In genomic region chr9:99689796-99690195, GRCm38 (mm10) we compare ENCODE assay signal across 44 mouse cellular contexts. TPM values are rescaled to one million over a fixed set of nuclear protein-coding genes. Genes with fewer than 3 reads are reported as not detected.
"Had no signal": no experiment of that assay in that cellular context is flagged by ENCODE, and none has a peak within 500 bp of the region (broad histone marks: within the 10 kb centered on the region; RNA-seq: fewer than 3 reads in every experiment).

No protein-coding gene starts in this region.

- H3K4me2 ChIP-seq: limb, embryonic 12.5 days; limb, embryonic 13.5 days; limb, embryonic 15.5 days; liver, embryonic 11.5 days; liver, embryonic 13.5 days; liver, embryonic 15.5 days; lung, embryonic 14.5 days; lung, embryonic 15.5 days; midbrain, embryonic 11.5 days; midbrain, embryonic 12.5 days; midbrain, embryonic 13.5 days; midbrain, embryonic 15.5 days; neural tube, embryonic 12.5 days had no signal

- H3K27me3 ChIP-seq: limb, embryonic 12.5 days; limb, embryonic 13.5 days; limb, embryonic 15.5 days; liver, embryonic 13.5 days; liver, embryonic 15.5 days; lung, embryonic 15.5 days; midbrain, embryonic 12.5 days; midbrain, embryonic 13.5 days; midbrain, embryonic 15.5 days; neural tube, embryonic 12.5 days had no signal

- H3K4me1 ChIP-seq: limb, embryonic 10.5 days; limb, embryonic 12.5 days; limb, embryonic 13.5 days; limb, embryonic 15.5 days; liver, embryonic 13.5 days; liver, embryonic 15.5 days; megakaryocyte, embryonic 14.5 days; midbrain, embryonic 12.5 days; neural tube, embryonic 12.5 days had no signal

- H3K27ac ChIP-seq: limb, embryonic 10.5 days; limb, embryonic 12.5 days; limb, embryonic 13.5 days; limb, embryonic 15.5 days; liver, embryonic 13.5 days; liver, embryonic 14.5 days; liver, embryonic 15.5 days; lung, embryonic 15.5 days; macrophage; midbrain, embryonic 10.5 days; midbrain, embryonic 12.5 days; midbrain, embryonic 13.5 days; midbrain, embryonic 15.5 days; neural tube, embryonic 12.5 days had no signal

- H3K4me3 ChIP-seq: limb, embryonic 10.5 days; limb, embryonic 12.5 days; limb, embryonic 13.5 days; limb, embryonic 15.5 days; liver, embryonic 13.5 days; liver, embryonic 15.5 days; lung, embryonic 15.5 days; megakaryocyte, embryonic 14.5 days; midbrain, embryonic 10.5 days; midbrain, embryonic 12.5 days; midbrain, embryonic 13.5 days; midbrain, embryonic 15.5 days; myocyte; neural tube, embryonic 12.5 days had no signal

- DNase-seq: left cerebral cortex, postnatal 4 days; liver; liver, embryonic 13.5 days; liver, postnatal 0 days; lung, adult 18-20 months; lung, adult 2 months; lung, embryonic 14.5 days; lung, postnatal 10 days; lung, postnatal 14 days; lung, postnatal 36 days; lung, postnatal 4 days; midbrain, embryonic 14.5 days had no signal

- H3K36me3 ChIP-seq: limb, embryonic 10.5 days; limb, embryonic 12.5 days; limb, embryonic 13.5 days; limb, embryonic 15.5 days; liver, embryonic 13.5 days; liver, embryonic 15.5 days; midbrain, embryonic 10.5 days; midbrain, embryonic 12.5 days; midbrain, embryonic 13.5 days; midbrain, embryonic 15.5 days; neural tube, embryonic 12.5 days had no signal

- ATAC-seq: liver, postnatal 0 days; lung, postnatal 0 days; midbrain, embryonic 13.5 days; midbrain, embryonic 15.5 days; midbrain, embryonic 16.5 days had no signal

- H3K9me3 ChIP-seq: limb, embryonic 10.5 days; limb, embryonic 12.5 days; limb, embryonic 13.5 days; limb, embryonic 15.5 days; liver, embryonic 13.5 days; liver, embryonic 15.5 days; lung, embryonic 15.5 days; midbrain, embryonic 10.5 days; midbrain, embryonic 12.5 days; midbrain, embryonic 13.5 days; midbrain, embryonic 15.5 days; neural tube, embryonic 12.5 days had no signal

- H3K9ac ChIP-seq: limb, embryonic 12.5 days; limb, embryonic 13.5 days; limb, embryonic 15.5 days; liver, embryonic 13.5 days; liver, embryonic 14.5 days; liver, embryonic 15.5 days; liver, postnatal 0 days; lung, embryonic 14.5 days; lung, embryonic 15.5 days; midbrain, embryonic 12.5 days; midbrain, embryonic 13.5 days; midbrain, embryonic 15.5 days; neural tube, embryonic 12.5 days had no signal

RNA-seq across cellular contexts. Expression of gene Cldn18, which starts 27.3 kb away (rescaled TPM):
- total RNA-seq: left cerebral cortex, adult 8-10 months; left cerebral cortex, postnatal 10 days; left cerebral cortex, postnatal 14 days; left cerebral cortex, postnatal 25 days; left cerebral cortex, postnatal 36 days; left cerebral cortex, postnatal 4 days; megakaryocyte progenitor cell, adult 5-6 weeks; megakaryocyte, adult 5-6 weeks; megakaryocyte-erythroid progenitor cell, adult 5-6 weeks; midbrain, postnatal 0 days; monocyte, adult 5-6 weeks had no signal
- polyA plus RNA-seq: limb, embryonic 10.5 days; limb, embryonic 11.5 days; limb, embryonic 12.5 days; limb, embryonic 13.5 days; limb, embryonic 14.5 days; limb, embryonic 15.5 days; liver, embryonic 13.5 days; liver, postnatal 0 days; macrophage; midbrain, embryonic 10.5 days; midbrain, embryonic 11.5 days; midbrain, embryonic 12.5 days; midbrain, embryonic 14.5 days; midbrain, embryonic 15.5 days; midbrain, embryonic 16.5 days; midbrain, postnatal 0 days; myocyte; neural tube, embryonic 11.5 days; neural tube, embryonic 12.5 days had no signal
